8 mouse cellular contexts compared by ENCODE assay signal in genomic region chr5:136135571-136136291, GRCm38 (mm10). TPM values are rescaled to one million over a fixed set of nuclear protein-coding genes. Genes with fewer than 3 reads are reported as not detected.
DNase-seq lines count a peak whose midpoint lies in the region; ATAC-seq and TF ChIP-seq lines count a peak whose summit lies in the region.

TSS of gene Lrwd1 (minus strand) at chr5:136136074.
TSS of gene Alkbh4 (plus strand) at chr5:136136146.

- peaks cover 25% of the 10 kb centered on the region for H3K4me1 ChIP-seq in forebrain, embryonic 10.5 days
- peaks cover 18% of the 10 kb centered on the region for H3K4me1 ChIP-seq in heart, embryonic 15.5 days (replicated peaks)
- H3K4me1 ChIP-seq in liver, embryonic 14.5 days (replicated peaks; ENCODE audit: control insufficient read depth in 2 of 2, insufficient read depth in 2 of 2, low read length in 1 of 2): peaks cover 12 to 19% of the 10 kb centered on the region in 2 experiments
- H3K4me1 ChIP-seq in neural tube, embryonic 11.5 days (ENCODE audit: control insufficient read depth, insufficient read depth, low read length): 0 out of 2 replicates have a peak, but pooled peaks cover 5% of the 10 kb centered on the region
- H3K4me1 ChIP-seq in stomach, postnatal 0 days (replicated peaks; ENCODE audit: control insufficient read depth, insufficient read depth): 0 out of 2 replicates have a peak, but pooled peaks cover 3% of the 10 kb centered on the region

- H3K36me3 ChIP-seq in forebrain, embryonic 10.5 days (replicated peaks): peaks cover 65% of the 10 kb centered on the region
- H3K36me3 ChIP-seq in heart, embryonic 15.5 days: peaks cover 33% of the 10 kb centered on the region
- peaks cover 48% of the 10 kb centered on the region for H3K36me3 ChIP-seq in liver, embryonic 14.5 days (replicated peaks; ENCODE audit: control insufficient read depth, insufficient read depth, low read depth)
- peaks cover 13% of the 10 kb centered on the region for H3K36me3 ChIP-seq in neural tube, embryonic 11.5 days (ENCODE audit: control insufficient read depth, insufficient read depth, low read length)
- peaks cover 11% of the 10 kb centered on the region for H3K36me3 ChIP-seq in stomach, postnatal 0 days (ENCODE audit: control insufficient read depth, insufficient read depth, low read length)

- no peaks in the 10 kb centered on the region for H3K27me3 ChIP-seq in forebrain, embryonic 10.5 days (ENCODE audit: poor library complexity, severe bottlenecking)
- H3K27me3 ChIP-seq in heart, embryonic 15.5 days: no peaks in the 10 kb centered on the region
- H3K27me3 ChIP-seq in liver, embryonic 14.5 days (ENCODE audit: control insufficient read depth, insufficient read depth, low read length): no peaks in the 10 kb centered on the region
- no peaks in the 10 kb centered on the region for H3K27me3 ChIP-seq in neural tube, embryonic 11.5 days (ENCODE audit: control insufficient read depth, insufficient read depth, low read length)
- no peaks in the 10 kb centered on the region for H3K27me3 ChIP-seq in stomach, postnatal 0 days (ENCODE audit: control insufficient read depth, insufficient read depth, low read length)

- TF ChIP-seq CTCF in liver, embryonic 14.5 days (IDR thresholded peaks at IDR 0.05; ENCODE audit: low read depth): peak; percentile 89
- peak; percentile 87 for TF ChIP-seq CTCF in stomach, postnatal 0 days (IDR thresholded peaks at IDR 0.05; ENCODE audit: low read depth)

- H3K4me2 ChIP-seq in heart, embryonic 15.5 days: peak within 1 kb of the TSS; percentile 79
- H3K4me2 ChIP-seq in liver, embryonic 14.5 days (ENCODE audit: low read depth): peak within 1 kb of the TSS; percentile 82
- peak within 1 kb of the TSS; percentile 61 for H3K4me2 ChIP-seq in neural tube, embryonic 11.5 days (ENCODE audit: low read depth)
- H3K4me2 ChIP-seq in stomach, postnatal 0 days (replicated peaks; ENCODE audit: low read depth): peak within 1 kb of the TSS; percentile 84

- DNase-seq in CD8-positive naive resting alpha-beta T cell, adult 2 months (ENCODE audit: low read depth in 2 of 2, low spot score in 2 of 2): peak; percentile 95 to 96
- peak; percentile 95 for DNase-seq in c-Kit-positive CD71-negative TER-119-negative erythroid progenitor cells, embryonic 14.5 days (ENCODE audit: low read depth)
- peak; percentile 94 for DNase-seq in forebrain, embryonic 10.5 days (ENCODE audit: extremely low spot score, low spot score)
- DNase-seq in kidney, postnatal 25 days: peak; percentile 98
- DNase-seq in liver, embryonic 14.5 days (ENCODE audit: low read depth in 3 of 3, low spot score in 3 of 3): peak; percentile 94 to 95 (median 94)
- DNase-seq in neural tube, embryonic 11.5 days (ENCODE audit: low spot score): peak; percentile 96
- DNase-seq in stomach, postnatal 0 days (ENCODE audit: low spot score): peak; percentile 96

- ATAC-seq in heart, embryonic 15.5 days (replicated peaks; ENCODE audit: insufficient number of reproducible peaks, insufficient read depth, low FRiP score, low read depth): peak; percentile 93
- ATAC-seq in liver, embryonic 14.5 days (ENCODE audit: insufficient read depth): peak; percentile 92
- peak; percentile 86 for ATAC-seq in neural tube, embryonic 11.5 days (ENCODE audit: insufficient read depth, low FRiP score, low TSS enrichment)
- ATAC-seq in stomach, postnatal 0 days (ENCODE audit: low FRiP score, low TSS enrichment): peak; percentile 93

- no peak for TF ChIP-seq EP300 in liver, embryonic 14.5 days (IDR thresholded peaks at IDR 0.05; ENCODE audit: low read depth)
- no peak for TF ChIP-seq EP300 in stomach, postnatal 0 days (optimal IDR thresholded peaks at IDR 0.05)

- peak within 1 kb of the TSS; percentile 89 for H3K27ac ChIP-seq in forebrain, embryonic 10.5 days
- H3K27ac ChIP-seq in heart, embryonic 15.5 days: peak within 1 kb of the TSS; percentile 49
- H3K27ac ChIP-seq in liver, embryonic 14.5 days: peak within 1 kb of the TSS; percentile 84
- H3K27ac ChIP-seq in neural tube, embryonic 11.5 days (ENCODE audit: low read depth, low read length): no peak within 1 kb of the TSS
- peak within 1 kb of the TSS; percentile 76 for H3K27ac ChIP-seq in stomach, postnatal 0 days (replicated peaks)

- WGBS in forebrain, embryonic 10.5 days: under 1% methylated on average over 60 of the region's 60 CpGs
- under 1% methylated on average over 60 of the region's 60 CpGs for WGBS in heart, embryonic 15.5 days
- WGBS in liver, embryonic 14.5 days (ENCODE audit: insufficient replicate concordance): under 1% methylated on average over 60 of the region's 60 CpGs
- 1% methylated on average over 60 of the region's 60 CpGs for WGBS in neural tube, embryonic 11.5 days
- WGBS in stomach, postnatal 0 days: under 1% methylated on average over 60 of the region's 60 CpGs

- no peaks in the 10 kb centered on the region for H3K9me3 ChIP-seq in forebrain, embryonic 10.5 days
- H3K9me3 ChIP-seq in heart, embryonic 15.5 days (replicated peaks): no peaks in the 10 kb centered on the region
- no peaks in the 10 kb centered on the region for H3K9me3 ChIP-seq in liver, embryonic 14.5 days (ENCODE audit: control insufficient read depth, low read length)
- H3K9me3 ChIP-seq in neural tube, embryonic 11.5 days (ENCODE audit: control insufficient read depth, low read length): no peaks in the 10 kb centered on the region
- no peaks in the 10 kb centered on the region for H3K9me3 ChIP-seq in stomach, postnatal 0 days (ENCODE audit: control insufficient read depth, low read length)

- peak within 1 kb of the TSS; percentile 83 for H3K9ac ChIP-seq in heart, embryonic 15.5 days
- peak within 1 kb of the TSS; percentile 92 for H3K9ac ChIP-seq in liver, embryonic 14.5 days (replicated peaks)
- peak within 1 kb of the TSS; percentile 77 for H3K9ac ChIP-seq in neural tube, embryonic 11.5 days (ENCODE audit: low read length)
- H3K9ac ChIP-seq in stomach, postnatal 0 days (ENCODE audit: low read length): peak within 1 kb of the TSS; percentile 81

- H3K4me3 ChIP-seq in forebrain, embryonic 10.5 days: peak within 1 kb of the TSS; percentile 80
- peak within 1 kb of the TSS; percentile 70 for H3K4me3 ChIP-seq in heart, embryonic 15.5 days
- peak within 1 kb of the TSS; percentile 72 to 94 for H3K4me3 ChIP-seq in liver, embryonic 14.5 days (ENCODE audit: insufficient read depth in 1 of 2, low read depth in 2 of 2, low read length in 2 of 2)
- H3K4me3 ChIP-seq in neural tube, embryonic 11.5 days (ENCODE audit: low read depth, low read length): peak within 1 kb of the TSS; percentile 70
- peak within 1 kb of the TSS; percentile 71 for H3K4me3 ChIP-seq in stomach, postnatal 0 days (ENCODE audit: low read depth, low read length)

RNA-seq across cellular contexts. Expression of gene Lrwd1, which starts in this region (rescaled TPM):
- 64.3 and 64.8 TPM in 2 replicates for polyA plus RNA-seq in forebrain, embryonic 10.5 days (2016; fragmentation: Nextera tagmentation; extraction: Ambion mirVana)
- 15.1 and 22.5 TPM in 2 replicates for polyA plus RNA-seq in heart, embryonic 15.5 days (2015; fragmentation: Nextera tagmentation; extraction: Ambion mirVana)
- 42.7 and 45.2 TPM in 2 replicates for polyA plus RNA-seq in liver, embryonic 14.5 days (2012; rRNA removed)
- 34.1 and 37.8 TPM in 2 replicates for polyA plus RNA-seq in liver, embryonic 14.5 days (2014; fragmentation: Nextera tagmentation; extraction: Ambion mirVana)
- 40.5 and 45.3 TPM in 2 replicates for polyA plus RNA-seq in neural tube, embryonic 11.5 days (2014; fragmentation: Nextera tagmentation; extraction: Ambion mirVana)
- 8.5 and 9.2 TPM in 2 replicates for polyA plus RNA-seq in stomach, postnatal 0 days (2015; fragmentation: Nextera tagmentation; extraction: Ambion mirVana)

RNA-seq across cellular contexts. Expression of gene Alkbh4, which starts in this region (rescaled TPM):
- polyA plus RNA-seq in forebrain, embryonic 10.5 days (2016; fragmentation: Nextera tagmentation; extraction: Ambion mirVana): 24.4 and 25.6 TPM in 2 replicates
- polyA plus RNA-seq in heart, embryonic 15.5 days (2015; fragmentation: Nextera tagmentation; extraction: Ambion mirVana): 10.2 and 13.1 TPM in 2 replicates
- polyA plus RNA-seq in liver, embryonic 14.5 days (2012; rRNA removed): 8.2 and 9.6 TPM in 2 replicates
- polyA plus RNA-seq in liver, embryonic 14.5 days (2014; fragmentation: Nextera tagmentation; extraction: Ambion mirVana): 7.0 and 8.3 TPM in 2 replicates
- polyA plus RNA-seq in neural tube, embryonic 11.5 days (2014; fragmentation: Nextera tagmentation; extraction: Ambion mirVana): 21.1 and 25.9 TPM in 2 replicates
- 9.4 and 10.3 TPM in 2 replicates for polyA plus RNA-seq in stomach, postnatal 0 days (2015; fragmentation: Nextera tagmentation; extraction: Ambion mirVana)
